Mouse (Mus musculus): ENCODE measurements around the gene Sult2a7. TPM values are rescaled to one million over a fixed set of nuclear protein-coding genes. Genes with fewer than 3 reads are reported as not detected.

Sult2a7 gene
- polyA plus RNA-seq, 1 experiment from 2014 or later: not detected

Other genes starting within 250 kb of the Sult2a7 start
- not detected in 2 replicates for gene Sult2a6, start 239.4 kb downstream of the Sult2a7 start, polyA plus RNA-seq (2014; fragmentation: Nextera tagmentation; extraction: Ambion mirVana)
- not detected in 2 replicates for gene Obox8, start 160.7 kb downstream of the Sult2a7 start, polyA plus RNA-seq (2014; fragmentation: Nextera tagmentation; extraction: Ambion mirVana)
- not detected in 2 replicates for gene Sult2a8, start 47.5 kb downstream of the Sult2a7 start, polyA plus RNA-seq (2014; fragmentation: Nextera tagmentation; extraction: Ambion mirVana)
- gene Vmn1r90, start 69.3 kb upstream of the Sult2a7 start, polyA plus RNA-seq (2014; fragmentation: Nextera tagmentation; extraction: Ambion mirVana): 0.05 and 0.11 TPM in 2 replicates
- not detected in 2 replicates for gene Obox7, start 165.3 kb upstream of the Sult2a7 start, polyA plus RNA-seq (2014; fragmentation: Nextera tagmentation; extraction: Ambion mirVana)